Mouse (Mus musculus) myocyte (in vitro differentiated cells): ENCODE data around the gene Sec16b. TPM values are rescaled to one million over a fixed set of nuclear protein-coding genes. Genes with fewer than 3 reads are reported as not detected.

Experiments used
- H3K27me3 ChIP-seq: one replicate; pipeline ENCODE4 v1.6.1; 2011; ENCODE audit not compliant: control insufficient read depth, insufficient read depth, insufficient read length
- H3K36me3 ChIP-seq: one replicate; pipeline ENCODE4 v1.6.1; 2011; ENCODE audit not compliant: control insufficient read depth, insufficient read depth
- H3K4me2 ChIP-seq: one replicate; pipeline ENCODE4 v1.6.1; 2011; ENCODE audit warnings: low read depth, control low read depth
- H3K4me3 ChIP-seq: one replicate; pipeline ENCODE4 v1.5.1; 2011; ENCODE audit warnings: mild to moderate bottlenecking, control low read depth, moderate library complexity
- H3K79me2 ChIP-seq: one replicate; pipeline ENCODE4 v1.6.1; 2011; ENCODE audit not compliant: control insufficient read depth, insufficient read depth
- H3ac ChIP-seq: one replicate; pipeline ENCODE4 v1.6.1; 2011; ENCODE audit not compliant: control insufficient read depth, insufficient read length
- CEBPB ChIP-seq: IDR thresholded peaks from 2 replicates; pipeline ENCODE4 v1.6.1; 2011; ENCODE audit warnings: mild to moderate bottlenecking, moderate library complexity; ENCODE audit not compliant: poor library complexity, insufficient read depth, severe bottlenecking
- E2F4 ChIP-seq: IDR thresholded peaks from one replicate; pipeline ENCODE4 v1.6.1; 2011; ENCODE audit warnings: mild to moderate bottlenecking, control low read depth, moderate library complexity; ENCODE audit not compliant: insufficient read depth
- MAX ChIP-seq: IDR thresholded peaks from one replicate; pipeline ENCODE4 v1.6.1; 2011; ENCODE audit warnings: low read depth, mild to moderate bottlenecking, control low read depth
- MYOD1 ChIP-seq, 3 experiments: IDR thresholded peaks; one replicate each; pipeline ENCODE4 v1.6.1; 2011; ENCODE audit warnings: control low read depth in 2 of 3, low read depth in 2 of 3, mild to moderate bottlenecking in 2 of 3, moderate library complexity in 1 of 3; ENCODE audit not compliant: insufficient read length in 2 of 3, control insufficient read depth in 1 of 3
- MYOG ChIP-seq, 3 experiments: IDR thresholded peaks; one replicate each; pipeline ENCODE4 v1.6.1; 2011; ENCODE audit warnings: control low read depth in 2 of 3, low read depth in 2 of 3, mild to moderate bottlenecking in 2 of 3; ENCODE audit not compliant: insufficient read length in 2 of 3, control insufficient read depth in 1 of 3, insufficient read depth in 1 of 3
- POLR2A ChIP-seq: IDR thresholded peaks from one replicate; pipeline ENCODE4 v1.6.1; 2011; ENCODE audit warnings: low read depth, mild to moderate bottlenecking, control low read depth, moderate library complexity; ENCODE audit not compliant: insufficient read length
- POLR2AphosphoS2 ChIP-seq: IDR thresholded peaks from one replicate; pipeline ENCODE4 v1.6.1; 2011; ENCODE audit warnings: low read depth, control low read depth; ENCODE audit not compliant: insufficient read length
- REST ChIP-seq: IDR thresholded peaks from one replicate; pipeline ENCODE4 v1.6.1; 2011; ENCODE audit warnings: mild to moderate bottlenecking, control low read depth, moderate library complexity; ENCODE audit not compliant: insufficient read depth, insufficient read length
- SRF ChIP-seq: IDR thresholded peaks from one replicate; pipeline ENCODE4 v1.6.1; 2011; ENCODE audit warnings: low read depth; ENCODE audit not compliant: control insufficient read depth, insufficient read length
- TCF12 ChIP-seq: IDR thresholded peaks from one replicate; pipeline ENCODE4 v1.6.1; 2011; ENCODE audit warnings: mild to moderate bottlenecking, control low read depth; ENCODE audit not compliant: poor library complexity, insufficient read depth, severe bottlenecking
- TCF3 ChIP-seq: IDR thresholded peaks from one replicate; pipeline ENCODE4 v1.6.1; 2011; ENCODE audit warnings: low read depth, control low read depth; ENCODE audit not compliant: insufficient read length
- USF1 ChIP-seq: IDR thresholded peaks from one replicate; pipeline ENCODE4 v1.6.1; 2011; ENCODE audit warnings: low read depth, mild to moderate bottlenecking, control low read depth, moderate library complexity
- polyA plus RNA-seq: library from polyadenylated mRNA; unstranded; fragments of >200 nt; fragmentation: generic; extraction: Trizol; gene quantifications from one replicate; pipeline ENCODE4 v1.2.1, GENCODE M21; 2012; ENCODE audit warnings: missing spikeins

Gene Sec16b
- polyA plus RNA-seq, 1 experiment: 4.3 TPM

GRCm38 (mm10) chr1:157594561-157594960 lies 88.0 kb downstream of the Sec16b start:
- TF ChIP-seq POLR2AphosphoS2: no peak
- no peak for TF ChIP-seq MYOD1 (IDR thresholded peaks at IDR 0.05; ENCODE audit: control insufficient read depth in 1 of 3, insufficient read length in 2 of 3, low read depth in 2 of 3)
- TF ChIP-seq CEBPB: no peak
- TF ChIP-seq SRF: no peak
- TF ChIP-seq TCF3: no peak
- no peak for TF ChIP-seq USF1
- TF ChIP-seq REST: no peak
- no peak for TF ChIP-seq E2F4
- no peak for TF ChIP-seq TCF12
- no peak for TF ChIP-seq POLR2A
- no peak for TF ChIP-seq MYOG (IDR thresholded peaks at IDR 0.05; ENCODE audit: control insufficient read depth in 1 of 3, insufficient read depth in 1 of 3, insufficient read length in 2 of 3, low read depth in 2 of 3)
- no peak for TF ChIP-seq MAX
- H3ac ChIP-seq: no peak overlapping the region
- H3K4me2 ChIP-seq: no peak overlapping the region
- H3K36me3 ChIP-seq: no peaks in the 10 kb centered on the region
- peaks cover 22% of the 10 kb centered on the region for H3K27me3 ChIP-seq
- no peaks in the 10 kb centered on the region for H3K79me2 ChIP-seq
- no peak overlapping the region for H3K4me3 ChIP-seq

DNA sequence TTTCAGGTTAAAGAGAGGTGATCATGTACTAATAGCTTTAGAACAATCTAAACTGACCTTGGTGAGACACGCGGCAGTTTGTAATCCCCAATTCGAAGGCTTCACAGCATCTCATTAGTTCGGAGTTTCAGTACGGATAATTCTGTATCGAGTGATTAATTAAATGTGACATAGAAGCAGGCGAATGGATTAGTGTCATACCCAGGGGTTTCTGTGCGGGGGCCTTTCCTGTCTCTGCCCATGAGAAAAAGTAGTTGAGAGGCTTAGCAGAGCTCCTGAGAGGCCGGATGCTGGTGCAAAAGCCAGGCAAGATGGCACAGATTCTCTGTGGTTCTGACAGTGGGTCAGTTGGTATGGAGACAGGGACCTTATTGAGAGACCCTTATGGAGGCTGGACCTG lies 88.6 kb downstream of the Sec16b start:
- no peak overlapping the region for H3K4me2 ChIP-seq
- TF ChIP-seq CEBPB: no peak
- no peak for TF ChIP-seq MYOG (IDR thresholded peaks at IDR 0.05; ENCODE audit: control insufficient read depth in 1 of 3, insufficient read depth in 1 of 3, insufficient read length in 2 of 3, low read depth in 2 of 3)
- no peak for TF ChIP-seq POLR2AphosphoS2
- no peak for TF ChIP-seq REST
- no peak for TF ChIP-seq E2F4
- TF ChIP-seq SRF: no peak
- TF ChIP-seq TCF3: no peak
- TF ChIP-seq TCF12: no peak
- no peaks in the 10 kb centered on the region for H3K36me3 ChIP-seq
- no peak overlapping the region for H3ac ChIP-seq
- peaks cover 17% of the 10 kb centered on the region for H3K27me3 ChIP-seq
- H3K4me3 ChIP-seq: no peak overlapping the region
- H3K79me2 ChIP-seq: no peaks in the 10 kb centered on the region

GRCm38 (mm10) chr1:157604513-157604912 lies 98.0 kb downstream of the Sec16b start:
- Histone ChIP-seq H3K4me3 (no peak overlapping the region), H3K27me3 (no peaks in the 10 kb centered on the region), H3K79me2 (no peaks in the 10 kb centered on the region), H3K36me3 (no peaks in the 10 kb centered on the region), H3K4me2 (no peak overlapping the region), H3ac (no peak overlapping the region)
- TF ChIP-seq POLR2A (no peak), MYOD1 (IDR thresholded peaks at IDR 0.05; ENCODE audit: control insufficient read depth in 1 of 3, insufficient read length in 2 of 3, low read depth in 2 of 3) (no peak), CEBPB (no peak), POLR2AphosphoS2 (no peak), TCF12 (no peak), SRF (no peak), MAX (no peak), MYOG (IDR thresholded peaks at IDR 0.05; ENCODE audit: control insufficient read depth in 1 of 3, insufficient read depth in 1 of 3, insufficient read length in 2 of 3, low read depth in 2 of 3) (no peak), REST (no peak), E2F4 (no peak), TCF3 (no peak), USF1 (no peak)

Other genes with a start within 250 kb of the Sec16b start
- 4.1 TPM for gene Rasal2, start 94.1 kb upstream of the Sec16b start, polyA plus RNA-seq
- 0.12 TPM for gene Cryzl2, start 48.2 kb upstream of the Sec16b start, polyA plus RNA-seq